Mouse (Mus musculus) layer of hippocampus, adult 6 months (tissue): Measurements from ENCODE around the gene Slc23a4. TPM values are rescaled to one million over a fixed set of nuclear protein-coding genes. Genes with fewer than 3 reads are reported as not detected.

Source experiments
- long read RNA-seq, 2 experiments: library from polyadenylated mRNA; unstranded; transcript quantifications; one replicate each; pipeline ENCODE4 v2.0.0; 2019 to 2020
- polyA plus RNA-seq: library from polyadenylated mRNA; unstranded; fragments of <200 nt; fragmentation: Nextera tagmentation; gene quantifications from 2 replicates; pipeline ENCODE4 v1.2.3, GENCODE M21; 2021

Slc23a4 gene
- polyA plus RNA-seq = 0.08 and 0.15 TPM in 2 replicates
- long read RNA-seq, experiment 1 = 0 reads
- long read RNA-seq, experiment 2 = 0 reads

DNA sequence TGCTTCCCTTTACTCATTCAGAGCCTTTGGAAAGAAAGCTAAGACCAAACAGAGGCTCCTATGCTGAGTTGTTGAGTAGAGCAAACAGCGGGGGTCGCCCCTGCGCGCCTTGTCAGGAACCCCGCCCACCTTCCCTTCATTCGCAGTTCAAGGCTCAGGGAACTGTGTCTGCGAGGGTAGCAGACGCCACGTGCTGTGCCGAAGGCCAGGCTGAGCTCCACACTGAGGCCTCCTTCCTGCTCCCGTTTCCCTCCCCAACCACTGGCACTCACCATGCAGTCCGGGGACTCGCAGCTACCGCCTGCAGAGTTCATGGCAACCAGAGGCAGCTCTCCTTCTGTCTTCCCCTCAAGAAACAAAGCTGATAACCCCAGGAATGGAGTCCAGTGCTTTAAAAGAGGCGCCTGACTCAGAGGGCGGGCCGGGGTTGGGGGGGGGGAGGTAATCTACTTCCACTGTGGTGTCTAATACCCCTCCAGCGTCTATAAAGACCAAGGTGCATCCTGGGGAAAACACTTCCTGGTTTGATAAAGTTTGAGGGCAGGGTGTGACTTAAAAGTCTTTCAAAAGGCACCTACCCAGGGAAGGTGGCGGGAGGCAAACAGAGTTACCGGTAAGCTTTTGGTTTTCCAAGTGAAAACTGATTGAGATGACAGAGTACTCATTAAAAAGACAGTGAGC, at the start of gene Slc23a4:
Gene Slc23a4 (minus strand): TSS at position 324 of the 681 bp plus-strand sequence.

DNA sequence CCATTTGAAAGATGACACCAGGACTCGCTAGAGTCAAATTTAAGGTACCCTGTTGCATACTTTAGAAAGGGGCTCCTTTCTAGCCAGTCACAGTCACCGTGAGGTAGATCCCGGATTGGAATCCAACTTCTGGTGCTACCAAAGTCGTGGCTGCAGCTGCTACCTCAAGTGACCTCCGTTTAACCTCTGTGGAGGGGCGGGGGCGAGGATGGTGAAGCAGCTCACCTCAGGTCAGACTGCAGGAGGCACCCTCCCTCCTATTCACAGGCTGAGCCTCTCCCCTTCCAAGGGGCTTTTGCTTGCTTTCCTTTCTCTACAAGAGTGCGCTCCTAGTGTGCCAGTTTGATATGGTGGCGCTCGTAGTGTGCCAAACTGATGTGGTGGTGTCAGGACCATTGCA, 68.2 kb downstream of the Slc23a4 start, which contains the start of gene Stra8:
Gene Stra8 (plus strand): TSS at position 208 of the 400 bp plus-strand sequence.

DNA sequence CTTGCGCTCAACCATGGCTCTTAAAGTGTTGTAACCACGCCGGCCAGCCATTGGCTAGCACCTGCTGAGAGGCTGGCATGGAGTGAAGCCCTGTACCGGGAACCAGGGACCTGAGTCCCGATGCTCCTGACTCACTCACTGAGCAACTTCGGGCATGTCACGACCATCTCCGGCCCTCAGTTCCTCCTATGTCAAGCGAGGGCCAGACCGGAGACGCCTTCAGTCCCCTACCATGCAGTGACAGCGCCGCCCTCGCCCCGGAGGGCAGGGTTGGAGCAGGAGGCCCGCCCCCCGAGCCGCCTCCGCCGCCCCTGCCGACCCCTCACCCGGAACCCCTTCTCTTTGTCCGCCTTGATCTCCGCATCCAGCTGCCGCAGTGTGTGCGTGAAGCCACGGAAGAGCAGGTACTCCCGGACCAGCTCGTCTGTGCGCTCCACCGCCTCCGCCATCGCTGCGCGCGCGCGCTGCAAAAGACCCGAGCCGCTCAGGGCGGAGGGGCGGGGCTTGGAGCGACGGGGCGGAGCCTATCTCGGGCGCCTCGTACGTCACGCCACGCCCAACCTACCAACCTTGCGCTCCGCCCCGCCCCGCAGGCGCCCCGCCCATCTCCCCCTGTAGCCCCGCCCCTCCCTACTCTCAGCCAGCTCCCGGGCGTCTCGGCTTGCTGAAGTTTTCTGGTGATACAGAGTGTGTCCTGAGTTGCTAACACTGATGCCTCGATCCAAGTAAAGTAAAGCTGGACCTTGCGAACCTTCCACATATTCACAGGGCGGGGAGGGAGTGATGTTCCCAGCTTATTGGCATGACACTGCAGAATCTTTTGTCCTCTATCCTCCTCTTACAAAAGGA, 77.6 kb downstream of the Slc23a4 start, which contains the start of gene Wdr91:
Gene Wdr91 (minus strand): TSS at position 506 of the 849 bp plus-strand sequence.

Other genes with a start within 250 kb of the Slc23a4 start
- 18.3 and 19.6 TPM in 2 replicates for gene Agbl3, start 208.0 kb downstream of the Slc23a4 start, polyA plus RNA-seq
- 1.3 and 1.9 TPM in 2 replicates for gene Tmem140, start 125.3 kb downstream of the Slc23a4 start, polyA plus RNA-seq
- 1.8 and 2.5 TPM in 2 replicates for gene Cyren, start 110.3 kb downstream of the Slc23a4 start, polyA plus RNA-seq
- gene Wdr91, start 77.5 kb downstream of the Slc23a4 start, polyA plus RNA-seq = 17.0 and 18.5 TPM in 2 replicates
- not detected in 2 replicates for gene Stra8, start 68.2 kb downstream of the Slc23a4 start, polyA plus RNA-seq
- gene Cnot4, start 145.3 kb upstream of the Slc23a4 start, polyA plus RNA-seq = 24.2 and 24.5 TPM in 2 replicates
- gene Nup205, start 189.0 kb upstream of the Slc23a4 start, polyA plus RNA-seq = 1.6 and 2.0 TPM in 2 replicates